Comparison of ENCODE assay signal across 34 mouse cellular contexts in the genomic region with DNA sequence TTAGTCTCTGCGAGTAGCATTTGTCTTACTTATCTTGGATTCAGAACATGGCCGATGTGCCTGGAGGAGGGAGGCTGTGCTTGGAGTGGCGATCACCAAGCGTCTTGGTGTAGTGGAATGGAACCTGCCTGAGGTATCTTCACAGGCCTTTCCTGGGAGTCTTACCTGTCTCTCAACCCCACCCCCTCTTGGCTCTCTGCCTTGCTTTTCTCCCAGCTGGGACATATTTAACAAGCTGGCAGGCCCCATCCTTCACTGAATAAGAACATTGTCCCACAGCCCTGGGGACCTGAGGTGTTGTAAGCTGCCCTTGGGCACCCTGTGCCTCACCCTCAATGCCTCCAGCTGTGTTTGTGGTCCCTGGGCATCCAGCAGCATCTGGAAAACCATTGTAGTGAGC. TPM values are rescaled to one million over a fixed set of nuclear protein-coding genes. Genes with fewer than 3 reads are reported as not detected.
DNase-seq lines count a peak whose midpoint lies in the region; ATAC-seq and TF ChIP-seq lines count a peak whose summit lies in the region.
"Had no signal": no experiment of that assay in that cellular context is flagged by ENCODE, and none has a peak within 500 bp of the region (broad histone marks: within the 10 kb centered on the region; RNA-seq: fewer than 3 reads in every experiment).

No protein-coding gene starts in this region.

- peaks cover 11% of the 10 kb centered on the region for H3K36me3 ChIP-seq in liver, embryonic 11.5 days (ENCODE audit: control insufficient read depth, insufficient read depth, low read length)
- H3K36me3 ChIP-seq in liver, postnatal 0 days (replicated peaks; ENCODE audit: insufficient read depth, low read length) = peaks cover 5% of the 10 kb centered on the region
- peaks cover under 1% of the 10 kb centered on the region; the same call in 1 of the 2 replicates for H3K36me3 ChIP-seq in midbrain, embryonic 11.5 days (ENCODE audit: control insufficient read depth, insufficient read depth, low read length)

- WGBS in liver, embryonic 11.5 days = 76% methylated on average over 4 of the region's 4 CpGs
- WGBS in liver, postnatal 0 days (ENCODE audit: insufficient replicate concordance) = 88% methylated on average over 4 of the region's 4 CpGs
- whole genome bisulfite sequencing in midbrain, embryonic 11.5 days = 80% methylated on average over 4 of the region's 4 CpGs

- H3K27ac ChIP-seq in gastrocnemius, adult 2 months = peak overlapping the region; percentile 100; the same call in 1 of the 2 replicates
- no peak overlapping the region for H3K27ac ChIP-seq in liver, embryonic 11.5 days (ENCODE audit: low read depth, low read length)
- no peak overlapping the region for H3K27ac ChIP-seq in liver, postnatal 0 days (ENCODE audit: low read depth)
- H3K27ac ChIP-seq in midbrain, embryonic 11.5 days (ENCODE audit: low read depth, low read length) = no peak overlapping the region
- H3K27ac ChIP-seq: embryonic facial prominence, embryonic 12.5 days; heart, embryonic 13.5 days; liver, embryonic 12.5 days; midbrain, embryonic 12.5 days; neural tube, embryonic 12.5 days had no signal

- no peak overlapping the region for H3K4me3 ChIP-seq in gastrocnemius, adult 2 months
- peak overlapping the region; percentile 5; the same call in 1 of the 2 replicates for H3K4me3 ChIP-seq in liver, embryonic 11.5 days (ENCODE audit: low read depth, low read length)
- no peak overlapping the region for H3K4me3 ChIP-seq in liver, postnatal 0 days (ENCODE audit: low read depth, low read length)
- no peak overlapping the region for H3K4me3 ChIP-seq in midbrain, embryonic 11.5 days (ENCODE audit: low read depth, low read length)
- H3K4me3 ChIP-seq: embryonic facial prominence, embryonic 12.5 days; heart, embryonic 13.5 days; liver, embryonic 12.5 days; midbrain, embryonic 12.5 days; myocyte; neural tube, embryonic 12.5 days had no signal

- no peak for TF ChIP-seq CTCF in gastrocnemius, adult 2 months (IDR thresholded peaks at IDR 0.05)
- no peak for TF ChIP-seq CTCF in liver, postnatal 0 days (IDR thresholded peaks at IDR 0.05; ENCODE audit: low read depth)

- H3K9me3 ChIP-seq in liver, embryonic 11.5 days (ENCODE audit: control insufficient read depth, low read length) = no peaks in the 10 kb centered on the region
- H3K9me3 ChIP-seq in liver, postnatal 0 days (ENCODE audit: low read length) = no peaks in the 10 kb centered on the region
- no peaks in the 10 kb centered on the region for H3K9me3 ChIP-seq in midbrain, embryonic 11.5 days (ENCODE audit: control insufficient read depth, low read length)
- H3K9me3 ChIP-seq: embryonic facial prominence, embryonic 12.5 days; heart, embryonic 13.5 days; liver, embryonic 12.5 days; midbrain, embryonic 12.5 days; neural tube, embryonic 12.5 days had no signal

- intact Hi-C loops in gastrocnemius, adult 2 months (cut with DNase I) = no loop called here

- H3K4me2 ChIP-seq in liver, embryonic 11.5 days = no peak overlapping the region
- H3K4me2 ChIP-seq in liver, postnatal 0 days (ENCODE audit: low read depth, low read length) = no peak overlapping the region
- H3K4me2 ChIP-seq in midbrain, embryonic 11.5 days = no peak overlapping the region
- H3K4me2 ChIP-seq: embryonic facial prominence, embryonic 12.5 days; heart, embryonic 13.5 days; lung, embryonic 14.5 days; midbrain, embryonic 12.5 days; neural tube, embryonic 12.5 days had no signal

- H3K27me3 ChIP-seq in liver, embryonic 11.5 days (replicated peaks; ENCODE audit: control insufficient read depth, insufficient read depth, low read length) = no peaks in the 10 kb centered on the region
- H3K27me3 ChIP-seq in liver, postnatal 0 days (ENCODE audit: insufficient read depth, low read length) = no peaks in the 10 kb centered on the region
- no peaks in the 10 kb centered on the region for H3K27me3 ChIP-seq in midbrain, embryonic 11.5 days (ENCODE audit: control insufficient read depth, insufficient read depth, low read length)
- H3K27me3 ChIP-seq: liver, embryonic 12.5 days; Patski had no signal

- ATAC-seq in liver, embryonic 11.5 days (replicated peaks; ENCODE audit: low FRiP score) = no peak
- no peak for ATAC-seq in liver, postnatal 0 days
- no peak for ATAC-seq in midbrain, embryonic 11.5 days (ENCODE audit: low FRiP score)
- ATAC-seq: forebrain, embryonic 16.5 days; intestine, embryonic 16.5 days; liver, embryonic 12.5 days; Patski had no signal

- DNase-seq in cerebellum, adult 11-12 months = peak; percentile 52
- DNase-seq in cerebellum, postnatal 4 days (ENCODE audit: low spot score in 2 of 2) = no peak
- DNase-seq in gastrocnemius, adult 2 months = no peak
- DNase-seq in gastrocnemius, adult 8-10 months (ENCODE audit: low spot score in 2 of 2) = no peak
- DNase-seq in liver, embryonic 11.5 days (ENCODE audit: low spot score) = no peak
- DNase-seq in liver, postnatal 0 days = no peak
- no peak for DNase-seq in midbrain, embryonic 11.5 days (ENCODE audit: low spot score, missing footprints)
- DNase-seq: cerebellum, postnatal 36 days; embryo, embryonic 11 days; gastrocnemius, postnatal 10 days; heart, postnatal 10 days; kidney, adult 9 months; kidney, postnatal 14 days; layer of hippocampus, adult 9-11 months; lung, embryonic 14.5 days; right cerebral cortex, adult 18-20 months; spleen, adult 18-20 months; thymus, postnatal 14 days had no signal

- no peak for TF ChIP-seq EP300 in liver, postnatal 0 days (IDR thresholded peaks at IDR 0.05; ENCODE audit: low read depth)

- H3K4me1 ChIP-seq in liver, embryonic 11.5 days (replicated peaks; ENCODE audit: control insufficient read depth, insufficient read depth, low read length) = peaks cover 41% of the 10 kb centered on the region
- peaks cover 53% of the 10 kb centered on the region for H3K4me1 ChIP-seq in liver, postnatal 0 days (ENCODE audit: insufficient read depth)
- peaks cover 19% of the 10 kb centered on the region for H3K4me1 ChIP-seq in midbrain, embryonic 11.5 days (ENCODE audit: control insufficient read depth, insufficient read depth, low read length)

- no peak overlapping the region for H3K9ac ChIP-seq in liver, embryonic 11.5 days (ENCODE audit: low read depth, low read length)
- H3K9ac ChIP-seq in liver, postnatal 0 days (replicated peaks) = no peak overlapping the region
- no peak overlapping the region for H3K9ac ChIP-seq in midbrain, embryonic 11.5 days (ENCODE audit: low read length)
- H3K9ac ChIP-seq: embryonic facial prominence, embryonic 12.5 days; heart, embryonic 13.5 days; liver, embryonic 12.5 days; lung, embryonic 14.5 days; midbrain, embryonic 12.5 days; neural tube, embryonic 12.5 days had no signal

RNA-seq across cellular contexts. Expression of gene Ldha, which starts 2.3 kb away (rescaled TPM):
- 1,000 to 10,000 TPM; 2,441 to 2,897 TPM for total RNA-seq in gastrocnemius, adult 2 months (2021)
- total RNA-seq in gastrocnemius, adult 8-10 months (2022) = 1,000 to 10,000 TPM; 2,911 to 3,222 (median 3,007) TPM
- polyA plus RNA-seq in liver, embryonic 11.5 days (2014; fragmentation: Nextera tagmentation; extraction: Ambion mirVana) = 3,525 and 3,814 TPM in 2 replicates
- 1,729 and 1,988 TPM in 2 replicates for polyA plus RNA-seq in liver, postnatal 0 days (2015; fragmentation: Nextera tagmentation; extraction: Ambion mirVana)
- 1,513 and 1,542 TPM in 2 replicates for polyA plus RNA-seq in midbrain, embryonic 11.5 days (2014; fragmentation: Nextera tagmentation; extraction: Ambion mirVana)

RNA-seq across cellular contexts. Expression of gene Ldhc, which starts 17.4 kb away (rescaled TPM):
- not detected for total RNA-seq in gastrocnemius, adult 2 months (2021)
- total RNA-seq in gastrocnemius, adult 8-10 months (2022) = not detected
- polyA plus RNA-seq in liver, embryonic 11.5 days (2014; fragmentation: Nextera tagmentation; extraction: Ambion mirVana) = 0.17 and 0.73 TPM in 2 replicates
- polyA plus RNA-seq in liver, postnatal 0 days (2015; fragmentation: Nextera tagmentation; extraction: Ambion mirVana) = 0.07 and 0.23 TPM in 2 replicates
- polyA plus RNA-seq in midbrain, embryonic 11.5 days (2014; fragmentation: Nextera tagmentation; extraction: Ambion mirVana) = not detected in 2 replicates
- total RNA-seq: adrenal gland, postnatal 4 days; gastrocnemius, postnatal 10 days; heart, adult 8-10 months; heart, postnatal 10 days; hematopoietic stem cell, adult 5-6 weeks; left cerebral cortex, postnatal 10 days; MEL; midbrain, postnatal 0 days had no signal
- polyA plus RNA-seq: embryonic facial prominence, embryonic 12.5 days; heart, embryonic 13.5 days; intestine, embryonic 16.5 days; neural tube, embryonic 12.5 days; Patski; stomach, embryonic 16.5 days had no signal

RNA-seq across cellular contexts. Expression of gene Gtf2h1, which starts 47.7 kb away (rescaled TPM):
- total RNA-seq in gastrocnemius, adult 2 months (2021) = 10 to 100 TPM; 17.7 to 18.6 TPM
- total RNA-seq in gastrocnemius, adult 8-10 months (2022) = 10 to 100 TPM; 14.7 to 18.4 (median 16.6) TPM
- polyA plus RNA-seq in liver, embryonic 11.5 days (2014; fragmentation: Nextera tagmentation; extraction: Ambion mirVana) = 83.6 and 95.7 TPM in 2 replicates
- polyA plus RNA-seq in liver, postnatal 0 days (2015; fragmentation: Nextera tagmentation; extraction: Ambion mirVana) = 18.8 TPM in 2 replicates
- 58.0 and 62.4 TPM in 2 replicates for polyA plus RNA-seq in midbrain, embryonic 11.5 days (2014; fragmentation: Nextera tagmentation; extraction: Ambion mirVana)

RNA-seq across cellular contexts. Expression of gene Hps5, which starts 47.7 kb away (rescaled TPM):
- total RNA-seq in gastrocnemius, adult 2 months (2021) = 10 to 100 TPM in 1 of 2 experiments, 1 to 10 TPM in 1; 9.7 to 11.3 TPM
- total RNA-seq in gastrocnemius, adult 8-10 months (2022) = 10 to 100 TPM; 12.2 to 17.4 (median 14.0) TPM
- 15.5 and 16.7 TPM in 2 replicates for polyA plus RNA-seq in liver, embryonic 11.5 days (2014; fragmentation: Nextera tagmentation; extraction: Ambion mirVana)
- 3.3 and 3.6 TPM in 2 replicates for polyA plus RNA-seq in liver, postnatal 0 days (2015; fragmentation: Nextera tagmentation; extraction: Ambion mirVana)
- 16.3 and 17.9 TPM in 2 replicates for polyA plus RNA-seq in midbrain, embryonic 11.5 days (2014; fragmentation: Nextera tagmentation; extraction: Ambion mirVana)
